Mouse (Mus musculus): Measurements from ENCODE around the gene Sclt1. TPM values are rescaled to one million over a fixed set of nuclear protein-coding genes. Genes with fewer than 3 reads are reported as not detected.

Gene Sclt1
- polyA plus RNA-seq, 1 experiment, result 12.9 TPM

- Histone ChIP-seq H3K27ac (ENCODE audit: insufficient read depth, low read length) (no peak overlapping the region), H3K27me3 (ENCODE audit: control insufficient read depth, insufficient read depth, low read length) (no peaks in the 10 kb centered on the region), H3K4me1 (ENCODE audit: control insufficient read depth, insufficient read depth, low read length) (peaks cover 5% of the 10 kb centered on the region; the same call in 1 of the 2 replicates), H3K4me3 (replicated peaks; ENCODE audit: insufficient read depth, low read depth, low read length) (no peak overlapping the region)
- TF ChIP-seq CTCF (IDR thresholded peaks at IDR 0.05; ENCODE audit: borderline replicate concordance, insufficient read depth, low read depth, low read length), result no peak
- no peak for TF ChIP-seq POLR2A (IDR thresholded peaks at IDR 0.05; ENCODE audit: borderline replicate concordance, insufficient read depth, low read length)
- DNase-seq, result no peak
- 93% methylated on average over 12 of the region's 12 CpGs for WGBS
Observed at GRCm38 (mm10) chr3:41604629-41605321, 137.5 kb downstream of the Sclt1 start.

GRCm38 (mm10) chr3:41603470-41604019 is 138.8 kb downstream of the Sclt1 start:
- WGBS, result 64% methylated on average over 5 of the region's 5 CpGs
- Histone ChIP-seq H3K4me1 (ENCODE audit: control insufficient read depth, insufficient read depth, low read length) (peaks cover 5% of the 10 kb centered on the region; the same call in 1 of the 2 replicates), H3K27me3 (ENCODE audit: control insufficient read depth, insufficient read depth, low read length) (no peaks in the 10 kb centered on the region), H3K27ac (ENCODE audit: insufficient read depth, low read length) (no peak overlapping the region), H3K4me3 (replicated peaks; ENCODE audit: insufficient read depth, low read depth, low read length) (no peak overlapping the region)
- TF ChIP-seq CTCF (IDR thresholded peaks at IDR 0.05; ENCODE audit: borderline replicate concordance, insufficient read depth, low read depth, low read length) (no peak), POLR2A (IDR thresholded peaks at IDR 0.05; ENCODE audit: borderline replicate concordance, insufficient read depth, low read length) (no peak)
- DNase-seq, result no peak

GRCm38 (mm10) chr3:41602933-41603332 is 139.4 kb downstream of the Sclt1 start:
- H3K4me1 ChIP-seq (ENCODE audit: control insufficient read depth, insufficient read depth, low read length), result peaks cover 5% of the 10 kb centered on the region; the same call in 1 of the 2 replicates
- H3K4me3 ChIP-seq (replicated peaks; ENCODE audit: insufficient read depth, low read depth, low read length), result no peak overlapping the region
- TF ChIP-seq CTCF (IDR thresholded peaks at IDR 0.05; ENCODE audit: borderline replicate concordance, insufficient read depth, low read depth, low read length), result no peak
- TF ChIP-seq POLR2A (IDR thresholded peaks at IDR 0.05; ENCODE audit: borderline replicate concordance, insufficient read depth, low read length), result no peak
- no peak for DNase-seq
- 70% methylated on average over 10 of the region's 10 CpGs for WGBS
- no peaks in the 10 kb centered on the region for H3K27me3 ChIP-seq (ENCODE audit: control insufficient read depth, insufficient read depth, low read length)
- H3K27ac ChIP-seq (ENCODE audit: insufficient read depth, low read length), result no peak overlapping the region

GRCm38 (mm10) chr3:41601226-41602020 is 140.9 kb downstream of the Sclt1 start:
- peak in 1 of 2 experiments; percentile 7 for DNase-seq
- no peak for TF ChIP-seq CTCF (IDR thresholded peaks at IDR 0.05; ENCODE audit: borderline replicate concordance, insufficient read depth, low read depth, low read length)
- no peak for TF ChIP-seq POLR2A (IDR thresholded peaks at IDR 0.05; ENCODE audit: borderline replicate concordance, insufficient read depth, low read length)
- Histone ChIP-seq H3K4me3 (replicated peaks; ENCODE audit: insufficient read depth, low read depth, low read length) (no peak overlapping the region), H3K27ac (ENCODE audit: insufficient read depth, low read length) (no peak overlapping the region), H3K4me1 (ENCODE audit: control insufficient read depth, insufficient read depth, low read length) (peaks cover 5% of the 10 kb centered on the region; the same call in 1 of the 2 replicates), H3K27me3 (ENCODE audit: control insufficient read depth, insufficient read depth, low read length) (no peaks in the 10 kb centered on the region)
- 59% methylated on average over 9 of the region's 9 CpGs for WGBS

GRCm38 (mm10) chr3:41599806-41600589 is 142.3 kb downstream of the Sclt1 start:
- Histone ChIP-seq H3K4me1 (ENCODE audit: control insufficient read depth, insufficient read depth, low read length) (peaks cover 5% of the 10 kb centered on the region; the same call in 1 of the 2 replicates), H3K27ac (ENCODE audit: insufficient read depth, low read length) (no peak overlapping the region), H3K4me3 (replicated peaks; ENCODE audit: insufficient read depth, low read depth, low read length) (no peak overlapping the region), H3K27me3 (ENCODE audit: control insufficient read depth, insufficient read depth, low read length) (no peaks in the 10 kb centered on the region)
- DNase-seq, result peak; percentile 58 to 72
- 52% methylated on average over 14 of the region's 14 CpGs for WGBS
- no peak for TF ChIP-seq POLR2A (IDR thresholded peaks at IDR 0.05; ENCODE audit: borderline replicate concordance, insufficient read depth, low read length)
- TF ChIP-seq CTCF (IDR thresholded peaks at IDR 0.05; ENCODE audit: borderline replicate concordance, insufficient read depth, low read depth, low read length), result peak; percentile 80

GRCm38 (mm10) chr3:41599226-41599625 is 143.1 kb downstream of the Sclt1 start:
- 91% methylated on average over 10 of the region's 10 CpGs for WGBS
- no peaks in the 10 kb centered on the region for H3K27me3 ChIP-seq (ENCODE audit: control insufficient read depth, insufficient read depth, low read length)
- no peak overlapping the region for H3K27ac ChIP-seq (ENCODE audit: insufficient read depth, low read length)
- DNase-seq, result no peak
- no peak for TF ChIP-seq POLR2A (IDR thresholded peaks at IDR 0.05; ENCODE audit: borderline replicate concordance, insufficient read depth, low read length)
- TF ChIP-seq CTCF (IDR thresholded peaks at IDR 0.05; ENCODE audit: borderline replicate concordance, insufficient read depth, low read depth, low read length), result no peak
- no peak overlapping the region for H3K4me3 ChIP-seq (replicated peaks; ENCODE audit: insufficient read depth, low read depth, low read length)
- H3K4me1 ChIP-seq (ENCODE audit: control insufficient read depth, insufficient read depth, low read length), result peaks cover 5% of the 10 kb centered on the region; the same call in 1 of the 2 replicates

- Histone ChIP-seq H3K27me3 (ENCODE audit: control insufficient read depth, insufficient read depth, low read length) (no peaks in the 10 kb centered on the region), H3K4me1 (ENCODE audit: control insufficient read depth, insufficient read depth, low read length) (peaks cover 5% of the 10 kb centered on the region; the same call in 1 of the 2 replicates), H3K4me3 (replicated peaks; ENCODE audit: insufficient read depth, low read depth, low read length) (no peak overlapping the region), H3K27ac (ENCODE audit: insufficient read depth, low read length) (no peak overlapping the region)
- no peak for DNase-seq
- TF ChIP-seq CTCF (IDR thresholded peaks at IDR 0.05; ENCODE audit: borderline replicate concordance, insufficient read depth, low read depth, low read length), result no peak
- no peak for TF ChIP-seq POLR2A (IDR thresholded peaks at IDR 0.05; ENCODE audit: borderline replicate concordance, insufficient read depth, low read length)
- WGBS, result 60% methylated on average over 9 of the region's 9 CpGs
Observed at GRCm38 (mm10) chr3:41598412-41598811, 143.9 kb downstream of the Sclt1 start.

All from cerebellum, adult 2 months (tissue).